Mouse (Mus musculus): Measurements from ENCODE around the gene Gpr132.
A peak's percentile ranks its signal among the peaks of the same experiment; 100 is the strongest.

DNA sequence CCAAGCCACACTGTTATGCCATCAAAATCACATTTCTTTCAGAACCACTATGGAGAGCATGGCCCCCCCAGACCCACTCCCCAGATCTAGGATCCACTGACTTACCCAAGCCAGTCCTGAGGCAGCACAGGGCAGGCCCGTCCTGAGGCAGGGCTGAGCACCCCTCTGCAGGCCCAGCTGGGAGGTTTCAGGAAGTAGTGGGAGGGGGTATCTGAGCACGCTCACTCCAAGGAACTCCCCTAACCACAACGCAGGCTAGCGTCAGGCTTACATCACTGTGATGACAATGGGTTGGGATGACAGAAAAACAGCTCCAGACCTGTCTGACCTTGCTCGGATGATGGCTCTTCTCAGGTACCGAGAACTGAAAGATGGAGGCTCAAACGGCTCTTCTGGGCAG is 7.3 kb downstream of the Gpr132 start:
- TF ChIP-seq POLR2A (IDR thresholded peaks at IDR 0.05; ENCODE audit: low read depth, low read length): peak; percentile 81
- peak; percentile 81; the same call in 1 of the 2 replicates for TF ChIP-seq POLR2AphosphoS2 (IDR thresholded peaks at IDR 0.05; ENCODE audit: low read depth, low read length)
- TF ChIP-seq MXI1 (IDR thresholded peaks at IDR 0.05; ENCODE audit: low read depth, low read length): peak; percentile 92; the same call in 1 of the 2 replicates
- TF ChIP-seq CTCF (conservative IDR thresholded peaks at IDR 0.05 in 1 of 2, IDR thresholded peaks at IDR 0.05 in 1 of 2; ENCODE audit: low read depth in 2 of 2, low read length in 2 of 2): no peak
- no peak for TF ChIP-seq RAD21 (IDR thresholded peaks at IDR 0.05; ENCODE audit: low read depth, low read length)
- peak; percentile 76 for TF ChIP-seq NELFE (IDR thresholded peaks at IDR 0.05; ENCODE audit: low read depth, low read length)
- TF ChIP-seq GABPA (IDR thresholded peaks at IDR 0.05; ENCODE audit: insufficient replicate concordance, low read depth, low read length): peak; percentile 95
- peak; percentile 97 for TF ChIP-seq SIN3A (IDR thresholded peaks at IDR 0.05; ENCODE audit: low read length)
- TF ChIP-seq JUND (conservative IDR thresholded peaks at IDR 0.05; ENCODE audit: low read depth, low read length): no peak
- TF ChIP-seq BHLHE40 (IDR thresholded peaks at IDR 0.05; ENCODE audit: low read depth, low read length): peak; percentile 80
- peak; percentile 81 for TF ChIP-seq MYC (IDR thresholded peaks at IDR 0.05; ENCODE audit: low read depth, low read length)
- peak; percentile 96 for TF ChIP-seq MAZ (IDR thresholded peaks at IDR 0.05; ENCODE audit: low read depth, low read length)
